Mouse (Mus musculus): ENCODE data around the gene Cdc42bpa. TPM values are rescaled to one million over a fixed set of nuclear protein-coding genes. Genes with fewer than 3 reads are reported as not detected.
"Not testable (repeated sequence)": the region's sequence is repeated elsewhere in the genome, so short reads cannot be mapped to it uniquely, and the experiment has no call there.

The Cdc42bpa gene
- total RNA-seq, 1 experiment from 2014 or later = 2.0 TPM

DNA sequence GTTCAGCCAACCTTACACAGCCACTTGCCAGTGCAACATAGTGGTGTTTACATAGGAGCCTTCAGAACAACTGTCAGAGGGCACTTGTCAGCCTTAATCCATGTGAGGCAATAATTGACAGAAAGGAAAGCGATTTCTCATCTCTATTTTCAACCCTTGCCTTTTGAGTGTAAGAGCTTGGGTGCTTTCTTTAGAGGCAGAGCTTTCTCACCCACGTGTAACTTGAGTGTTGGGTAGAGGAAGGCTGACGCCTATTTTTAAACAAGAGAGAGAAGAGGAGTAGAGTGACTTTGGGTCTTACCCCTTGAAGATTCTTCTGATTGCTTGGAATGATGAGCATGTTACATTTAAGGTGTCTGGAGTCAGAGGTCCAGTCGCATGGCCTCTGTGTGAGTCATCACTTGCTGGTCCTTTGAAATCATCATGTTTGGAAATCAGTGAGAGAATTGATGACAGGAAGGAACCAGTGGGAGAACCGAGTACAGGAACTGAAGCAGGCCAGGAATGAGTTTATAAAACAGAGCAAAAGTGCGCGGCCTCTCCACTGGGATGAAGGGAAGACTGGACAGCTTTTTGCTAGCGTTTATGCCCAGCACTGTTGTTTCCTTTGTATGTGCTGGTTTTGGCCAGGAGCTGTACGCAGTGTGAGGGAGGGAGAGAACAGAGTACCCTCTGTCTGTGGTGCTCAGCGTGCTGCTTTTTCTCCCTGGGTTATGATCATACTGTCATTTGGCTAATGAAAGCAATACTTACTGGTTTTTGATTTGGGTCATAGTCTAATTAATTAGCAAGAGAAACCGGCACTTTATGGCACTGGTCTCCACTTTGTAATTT lies 61.4 kb downstream of the Cdc42bpa start:
- no peak for ATAC-seq (replicated peaks; ENCODE audit: insufficient number of reproducible peaks, low FRiP score, low TSS enrichment, poor library complexity, severe bottlenecking)

DNA sequence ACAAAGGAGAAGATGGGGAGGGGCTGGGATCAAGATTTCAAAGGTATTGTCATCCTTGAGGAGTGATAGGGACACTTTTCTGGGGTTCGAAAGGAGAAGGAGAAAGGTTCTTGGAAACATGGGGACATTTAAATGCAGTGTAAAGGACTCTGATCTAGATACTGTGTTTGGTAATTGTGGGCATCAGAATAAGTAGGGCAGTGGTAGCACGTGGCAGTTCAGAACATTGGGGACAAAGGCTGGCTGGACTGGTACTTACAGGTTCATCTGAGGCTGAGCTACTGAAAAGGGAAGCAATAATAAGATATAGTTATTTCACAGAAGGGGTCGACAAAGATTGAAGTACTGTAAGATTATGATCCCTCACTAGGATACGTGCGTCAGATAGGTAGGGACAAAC lies 63.2 kb downstream of the Cdc42bpa start:
- ATAC-seq (replicated peaks; ENCODE audit: insufficient number of reproducible peaks, low FRiP score, low TSS enrichment, poor library complexity, severe bottlenecking) = no peak

DNA sequence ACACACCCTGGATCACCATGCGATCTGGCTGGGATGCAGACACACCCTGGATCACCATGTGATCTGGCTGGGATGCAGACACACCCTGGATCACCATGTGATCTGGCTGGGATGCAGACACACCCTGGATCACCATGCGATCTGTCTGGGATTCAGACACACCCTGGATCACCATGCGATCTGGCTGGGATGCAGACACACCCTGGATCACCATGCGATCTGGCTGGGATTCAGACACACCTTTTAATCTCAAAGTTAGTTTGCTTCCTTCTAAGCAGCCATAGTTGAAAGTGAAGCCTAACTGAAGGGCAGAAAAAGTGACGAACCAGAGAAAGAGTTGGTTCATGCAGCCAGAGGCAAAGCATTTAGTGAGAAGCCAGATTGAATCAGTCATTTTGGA lies 69.6 kb downstream of the Cdc42bpa start:
- not testable (repeated sequence) for ATAC-seq (replicated peaks; ENCODE audit: insufficient number of reproducible peaks, low FRiP score, low TSS enrichment, poor library complexity, severe bottlenecking)

DNA sequence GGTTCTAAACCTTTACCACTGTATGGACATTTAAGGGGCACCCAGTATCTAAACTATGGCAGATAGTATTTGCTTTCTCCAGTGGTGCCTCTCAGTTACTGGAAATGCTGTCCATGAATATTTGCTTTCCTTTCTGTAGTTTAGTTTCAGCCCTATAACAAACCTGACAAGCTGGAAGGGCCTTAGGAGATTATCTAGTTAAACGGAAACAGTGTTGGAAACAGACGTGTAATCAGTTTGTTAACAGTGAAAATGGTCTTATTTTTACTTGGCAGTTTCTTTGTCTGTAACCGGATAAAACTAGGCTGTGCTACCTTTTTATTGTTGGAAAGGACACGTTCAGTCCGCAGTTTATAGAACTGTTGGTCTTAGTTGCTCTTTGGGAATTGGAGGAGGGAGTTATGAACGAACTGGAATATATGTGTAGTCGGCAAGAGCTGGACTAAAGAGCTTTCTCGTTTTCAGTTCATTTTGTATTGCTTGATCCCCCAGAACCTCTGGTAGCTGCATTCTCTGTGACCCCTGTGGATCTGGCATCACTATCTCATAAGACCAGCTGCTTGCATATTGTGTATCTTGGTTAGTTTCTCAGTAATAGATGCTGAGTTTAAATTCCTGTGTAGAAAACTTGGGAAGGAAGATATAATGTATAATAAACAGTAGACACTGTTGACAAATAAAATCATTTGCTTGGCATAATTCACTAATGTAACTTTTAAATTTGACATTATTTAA lies 70.5 kb downstream of the Cdc42bpa start:
- ATAC-seq (replicated peaks; ENCODE audit: insufficient number of reproducible peaks, low FRiP score, low TSS enrichment, poor library complexity, severe bottlenecking) = no peak

DNA sequence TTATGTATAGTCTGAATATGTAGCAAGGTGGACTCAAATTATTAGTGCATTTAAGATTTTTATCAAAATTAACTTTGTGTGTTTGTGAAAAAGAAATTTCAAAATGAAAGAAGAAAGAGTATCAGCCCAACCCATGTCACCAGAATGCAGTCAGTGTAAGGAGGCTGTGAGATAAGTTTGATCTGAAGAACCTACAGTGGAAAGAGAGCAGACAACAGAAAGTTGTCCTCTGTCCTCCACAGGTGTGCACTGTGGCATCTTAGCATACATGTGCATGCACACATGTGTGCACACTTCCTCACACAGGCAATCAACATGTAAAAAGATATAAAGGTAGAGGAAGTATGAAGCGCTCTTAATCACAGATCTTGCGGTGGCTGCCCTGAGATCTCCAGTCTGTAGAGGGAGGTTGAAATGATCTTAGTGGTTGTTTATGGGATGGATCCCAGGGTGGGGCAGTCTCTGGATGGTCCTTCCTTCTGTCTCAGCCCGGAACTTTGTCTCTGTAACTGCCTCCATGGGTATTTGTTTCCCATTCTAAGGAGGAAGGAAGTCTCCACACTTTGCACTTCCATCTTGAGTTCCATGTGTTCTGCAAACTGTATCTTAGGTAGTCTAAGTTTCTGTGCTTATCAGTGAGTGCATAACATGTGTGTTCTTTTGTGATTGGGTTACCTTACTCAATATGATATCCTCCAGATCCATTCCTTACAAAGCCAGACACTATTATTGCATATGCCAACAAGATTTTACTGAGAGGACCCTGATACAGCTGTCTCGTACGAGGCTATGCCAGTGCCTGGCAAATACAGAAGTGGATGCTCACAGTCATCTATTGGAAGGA lies 71.7 kb downstream of the Cdc42bpa start:
- no peak for ATAC-seq (replicated peaks; ENCODE audit: insufficient number of reproducible peaks, low FRiP score, low TSS enrichment, poor library complexity, severe bottlenecking)

DNA sequence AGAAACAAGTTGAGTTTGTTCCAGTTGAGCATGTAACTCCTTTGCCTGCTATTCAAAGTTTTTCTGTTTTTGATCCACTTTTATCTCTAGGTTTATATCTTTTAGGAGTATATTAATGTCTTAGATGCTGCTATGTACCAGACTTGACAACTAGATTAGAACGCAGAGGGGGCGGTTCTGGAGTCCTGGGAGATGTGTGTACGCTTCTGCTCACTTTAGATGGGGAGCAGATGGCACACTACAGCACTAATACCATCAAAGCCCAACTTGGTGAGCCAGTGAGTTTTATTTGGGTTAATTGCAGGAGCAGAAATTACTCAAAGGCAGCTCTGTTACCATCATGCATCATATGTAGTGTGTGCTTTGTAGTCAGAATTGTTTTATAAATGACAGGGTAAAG lies 77.2 kb downstream of the Cdc42bpa start:
- ATAC-seq (replicated peaks; ENCODE audit: insufficient number of reproducible peaks, low FRiP score, low TSS enrichment, poor library complexity, severe bottlenecking) = no peak

DNA sequence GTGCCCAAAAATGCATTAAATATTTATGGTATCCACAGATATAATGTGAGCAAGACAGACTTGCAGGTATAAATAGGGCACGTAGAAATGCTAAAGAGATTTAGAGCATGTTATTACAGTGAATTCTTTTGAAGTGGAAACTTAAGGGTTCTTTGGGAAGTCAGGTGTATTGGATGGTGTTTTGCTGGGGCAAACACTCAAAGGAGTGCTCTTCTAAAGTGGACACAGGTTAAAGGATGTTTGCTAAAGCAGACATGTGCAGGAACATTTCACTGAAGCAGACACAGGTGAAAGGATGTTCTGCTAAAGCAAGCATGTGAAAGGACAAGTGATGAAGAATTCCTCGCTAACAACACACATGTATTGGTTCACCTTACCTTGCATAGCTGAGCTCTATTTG lies 83.9 kb downstream of the Cdc42bpa start:
- ATAC-seq (replicated peaks; ENCODE audit: insufficient number of reproducible peaks, low FRiP score, low TSS enrichment, poor library complexity, severe bottlenecking) = no peak

DNA sequence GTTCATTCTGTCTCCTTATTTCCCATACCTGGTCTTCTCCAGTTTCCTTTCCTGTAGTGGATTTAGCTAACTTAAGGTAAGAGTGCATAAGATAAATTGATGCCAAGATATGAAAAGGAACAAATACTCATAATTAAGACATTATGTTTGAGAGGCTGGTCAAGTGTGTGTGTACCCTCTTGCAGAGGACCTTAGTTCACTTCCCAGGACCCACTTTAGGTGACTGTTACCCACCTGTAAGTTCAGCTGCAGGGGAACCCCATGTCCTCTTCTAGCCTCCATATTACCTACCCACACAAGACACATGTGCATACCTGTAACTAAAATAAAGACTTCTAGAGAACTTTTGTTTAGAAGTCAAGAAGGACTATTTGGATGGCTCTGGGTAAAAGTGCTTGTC lies 84.9 kb downstream of the Cdc42bpa start:
- ATAC-seq (replicated peaks; ENCODE audit: insufficient number of reproducible peaks, low FRiP score, low TSS enrichment, poor library complexity, severe bottlenecking) = no peak

DNA sequence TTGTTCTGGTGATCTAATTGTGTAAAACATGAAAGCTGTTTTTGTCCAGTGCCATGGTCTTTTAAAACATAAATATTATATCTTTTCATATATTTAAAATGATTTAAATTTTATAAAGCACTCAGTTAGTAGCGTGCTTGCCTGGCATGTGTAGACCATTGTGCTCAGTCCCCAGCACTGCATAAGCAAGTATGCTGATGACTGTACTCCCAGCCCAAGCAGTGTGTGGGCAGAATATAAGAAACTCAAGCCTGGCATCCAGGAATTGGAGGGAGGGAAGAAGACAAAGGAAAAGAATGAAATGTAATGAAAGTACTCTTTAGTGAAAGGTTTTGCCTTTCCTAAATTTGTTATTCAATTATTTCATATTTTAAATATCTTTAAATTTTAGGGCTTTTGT lies 128.9 kb downstream of the Cdc42bpa start:
- no peak for ATAC-seq (replicated peaks; ENCODE audit: insufficient number of reproducible peaks, low FRiP score, low TSS enrichment, poor library complexity, severe bottlenecking)

DNA sequence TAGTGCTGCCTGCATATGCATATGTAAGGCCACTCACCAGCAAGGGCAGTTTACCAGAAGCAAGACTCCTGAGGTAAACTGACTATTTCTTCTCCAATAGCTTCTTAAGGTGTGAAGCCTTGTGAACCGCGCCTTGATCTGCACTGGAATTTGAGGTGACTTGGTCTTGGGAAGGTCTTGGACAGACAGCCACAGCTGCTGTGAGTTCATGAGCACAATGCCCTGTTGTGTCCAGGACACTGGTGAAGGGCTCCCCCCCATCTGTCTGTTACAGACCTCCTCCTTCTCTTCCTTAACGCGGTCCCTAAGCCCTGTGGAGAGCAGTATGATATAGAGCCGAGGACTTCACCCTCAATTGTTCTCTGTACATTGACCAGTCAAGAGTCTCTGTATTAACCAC lies 138.2 kb downstream of the Cdc42bpa start:
- no peak for ATAC-seq (replicated peaks; ENCODE audit: insufficient number of reproducible peaks, low FRiP score, low TSS enrichment, poor library complexity, severe bottlenecking)

DNA sequence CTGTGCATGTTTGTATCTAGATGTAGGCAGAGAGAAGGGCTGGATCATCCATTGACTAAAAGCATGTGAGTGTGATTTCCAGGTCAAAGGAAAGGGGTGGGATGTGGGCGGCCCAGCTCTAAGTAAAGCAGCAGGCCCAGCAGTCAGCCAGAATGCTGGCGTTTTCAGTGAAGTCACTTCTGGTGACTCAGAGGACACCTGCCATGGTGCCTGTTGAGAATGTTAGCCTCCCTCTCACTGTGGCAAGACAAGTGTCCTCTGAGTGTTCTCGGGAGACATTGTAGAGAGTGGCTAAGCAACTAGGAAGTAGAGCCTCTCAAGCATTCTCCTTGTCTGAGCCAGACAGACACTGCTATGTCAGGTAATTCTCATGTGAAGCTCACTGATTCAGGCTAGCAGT lies 144.3 kb downstream of the Cdc42bpa start:
- ATAC-seq (replicated peaks; ENCODE audit: insufficient number of reproducible peaks, low FRiP score, low TSS enrichment, poor library complexity, severe bottlenecking) = no peak

DNA sequence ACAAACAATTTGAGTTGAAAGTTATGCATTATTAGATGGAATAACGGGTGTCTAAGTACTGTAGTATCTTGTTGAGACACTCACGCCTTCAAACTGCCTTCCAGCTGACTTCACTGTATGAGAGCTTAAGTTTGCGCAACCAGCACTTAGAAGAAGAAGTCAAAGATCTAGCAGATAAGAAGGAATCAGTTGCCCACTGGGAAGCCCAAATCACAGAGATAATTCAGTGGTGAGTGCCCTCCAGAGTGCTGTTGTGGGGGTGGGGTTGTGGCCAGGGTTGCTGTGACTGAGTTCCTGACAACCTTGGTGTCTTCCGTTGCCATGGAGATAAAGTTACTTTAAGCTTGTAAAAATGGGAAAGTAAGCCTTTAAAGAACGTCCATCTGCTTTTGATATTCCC lies 148.8 kb downstream of the Cdc42bpa start:
- no peak for ATAC-seq (replicated peaks; ENCODE audit: insufficient number of reproducible peaks, low FRiP score, low TSS enrichment, poor library complexity, severe bottlenecking)

DNA sequence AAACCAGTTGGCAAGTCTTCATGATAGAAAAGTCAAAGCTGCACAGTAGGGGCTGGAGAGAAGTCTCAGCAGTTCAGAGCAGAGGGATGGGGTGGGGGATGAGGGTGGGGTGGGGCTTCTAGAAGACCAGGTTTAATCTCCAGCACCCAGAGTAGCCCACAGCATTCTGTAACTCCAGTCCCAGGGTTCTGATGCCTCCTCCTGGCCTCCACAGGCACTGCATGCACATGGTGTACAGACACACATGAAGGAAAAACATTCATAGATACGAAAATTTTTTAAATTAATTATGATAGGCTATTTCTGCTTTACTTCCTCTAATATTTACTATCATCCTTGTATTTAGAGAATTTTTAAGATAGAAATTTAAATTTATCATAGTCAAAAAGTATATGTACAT lies 156.3 kb downstream of the Cdc42bpa start:
- no peak for ATAC-seq (replicated peaks; ENCODE audit: insufficient number of reproducible peaks, low FRiP score, low TSS enrichment, poor library complexity, severe bottlenecking)

DNA sequence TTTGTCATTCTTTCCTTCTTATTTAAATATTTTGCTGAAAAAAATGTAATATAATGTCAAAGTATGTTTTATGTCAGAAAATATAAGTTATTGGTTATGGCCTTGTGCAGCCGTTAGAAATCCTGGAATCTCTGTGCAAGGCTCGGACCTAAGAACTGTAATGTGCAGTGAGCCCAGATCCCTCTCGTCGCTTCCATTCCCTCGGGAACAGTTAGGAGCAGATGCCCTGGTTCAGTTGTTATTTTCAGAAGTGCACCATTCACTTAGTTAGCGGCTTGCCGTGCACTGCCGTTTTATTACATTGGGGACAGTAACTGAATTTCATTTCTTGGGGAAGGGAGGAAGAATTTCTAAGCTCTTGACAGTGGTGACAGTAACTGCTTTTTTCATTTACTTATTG lies 158.0 kb downstream of the Cdc42bpa start:
- no peak for ATAC-seq (replicated peaks; ENCODE audit: insufficient number of reproducible peaks, low FRiP score, low TSS enrichment, poor library complexity, severe bottlenecking)

DNA sequence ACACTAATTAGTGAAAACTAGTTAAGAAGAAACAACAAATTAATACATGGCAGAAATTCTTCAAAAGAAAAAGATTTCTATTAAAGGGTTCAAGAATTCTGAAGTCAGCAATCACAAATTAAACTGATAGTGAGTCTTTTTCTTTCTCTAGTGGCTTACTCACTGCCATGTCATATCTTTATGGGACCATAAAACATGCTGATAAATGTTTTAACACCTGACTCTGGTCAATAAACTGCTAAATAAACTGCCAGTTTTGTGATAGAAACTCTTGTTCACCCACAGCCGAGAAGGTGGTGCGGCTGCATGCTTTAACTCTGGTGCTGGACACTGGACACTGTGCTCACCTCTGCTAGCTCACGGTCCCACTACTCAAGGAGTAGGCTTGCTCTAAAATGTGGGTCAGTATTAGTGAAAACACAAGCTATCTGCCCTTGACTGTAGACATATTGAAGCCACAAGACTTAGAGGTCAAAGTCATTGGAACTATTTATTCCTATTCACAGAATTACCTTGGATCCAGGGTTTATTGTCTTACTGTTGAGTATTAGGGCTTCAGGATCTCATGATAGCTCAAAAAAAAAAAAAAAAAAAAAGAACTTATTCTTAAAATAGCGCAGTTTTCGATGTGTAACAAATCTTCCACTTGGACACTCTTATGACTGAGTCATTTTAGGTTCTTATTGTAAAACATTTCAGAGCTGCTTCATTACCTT lies 168.0 kb downstream of the Cdc42bpa start:
- no peak for ATAC-seq (replicated peaks; ENCODE audit: insufficient number of reproducible peaks, low FRiP score, low TSS enrichment, poor library complexity, severe bottlenecking)

DNA sequence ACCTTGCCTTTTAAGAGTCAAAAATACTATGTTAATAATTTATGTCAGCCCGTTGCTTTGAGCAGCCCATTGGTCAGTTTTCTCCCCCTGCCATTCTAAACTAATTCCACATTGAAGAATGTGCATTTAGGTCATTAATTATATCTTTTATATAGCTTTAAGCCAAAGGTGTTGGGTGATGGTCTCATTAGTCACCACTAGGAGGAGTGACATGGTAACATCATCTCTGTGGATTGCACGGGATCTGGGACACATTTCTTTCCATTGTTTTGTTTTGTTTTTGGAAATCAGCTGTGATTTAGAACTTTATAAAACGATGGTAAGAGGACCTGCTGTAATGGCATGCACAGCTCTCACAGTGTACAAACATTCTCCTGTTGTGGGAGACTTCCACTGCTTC lies 171.1 kb downstream of the Cdc42bpa start:
- no peak for ATAC-seq (replicated peaks; ENCODE audit: insufficient number of reproducible peaks, low FRiP score, low TSS enrichment, poor library complexity, severe bottlenecking)

DNA sequence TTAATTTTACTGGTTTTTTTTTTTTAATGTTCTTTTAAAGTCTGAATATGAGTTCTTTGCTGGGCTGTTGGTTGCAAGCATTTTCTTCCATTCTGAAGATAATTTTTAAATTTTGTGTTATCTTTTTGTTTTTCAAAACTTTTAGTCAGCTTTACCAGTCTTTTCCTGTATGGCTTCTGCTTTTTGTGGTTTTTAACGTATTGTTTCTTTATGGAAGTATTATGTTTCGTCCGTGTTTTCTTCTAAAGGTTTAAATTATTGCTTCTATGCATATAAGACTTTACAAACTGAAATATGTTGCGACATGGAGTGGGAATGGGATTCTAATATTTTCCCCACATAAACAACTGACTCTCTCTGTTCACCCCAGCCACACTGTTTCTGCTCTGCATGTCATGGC lies 171.9 kb downstream of the Cdc42bpa start:
- ATAC-seq (replicated peaks; ENCODE audit: insufficient number of reproducible peaks, low FRiP score, low TSS enrichment, poor library complexity, severe bottlenecking) = no peak

DNA sequence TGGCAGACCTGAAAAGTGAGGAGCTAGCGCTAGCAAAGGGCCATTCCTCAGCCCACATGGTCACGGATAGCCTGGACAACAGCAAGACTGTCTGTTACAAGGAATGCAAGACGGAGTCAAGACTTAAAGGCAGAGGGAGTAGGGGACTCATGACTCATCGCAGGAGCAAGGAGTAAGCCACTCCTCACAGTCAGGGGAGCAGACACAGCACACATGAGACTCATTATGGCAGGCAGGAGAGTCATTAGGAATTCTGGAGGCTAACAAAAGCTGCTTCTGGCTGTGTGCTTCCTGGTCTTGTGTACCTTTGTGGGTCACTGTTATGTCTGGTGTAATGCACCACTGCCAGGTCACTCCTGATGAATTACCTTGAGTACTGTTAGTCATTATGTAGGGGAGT lies 178.9 kb downstream of the Cdc42bpa start:
- ATAC-seq (replicated peaks; ENCODE audit: insufficient number of reproducible peaks, low FRiP score, low TSS enrichment, poor library complexity, severe bottlenecking) = no peak

DNA sequence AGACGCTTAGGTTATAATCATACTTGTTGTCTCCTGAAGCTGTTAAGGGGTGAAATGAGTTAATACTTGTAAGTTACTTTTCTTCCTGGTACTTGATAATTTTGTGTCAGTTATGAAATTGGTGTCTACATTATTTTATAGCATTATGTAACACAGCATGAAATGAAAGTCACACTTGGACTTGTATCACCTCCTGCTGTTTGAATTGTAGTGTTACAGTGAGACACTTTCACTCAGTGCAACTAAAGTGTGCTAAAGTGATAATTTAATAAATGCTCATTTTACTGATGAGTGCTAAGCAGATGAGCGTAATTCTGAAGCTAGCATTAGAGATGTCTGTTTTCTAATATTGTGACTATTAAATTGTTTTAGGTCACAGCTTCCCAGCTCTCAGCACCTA lies 180.7 kb downstream of the Cdc42bpa start:
- no peak for ATAC-seq (replicated peaks; ENCODE audit: insufficient number of reproducible peaks, low FRiP score, low TSS enrichment, poor library complexity, severe bottlenecking)
